Mouse (Mus musculus) MEL-GATA-1-ER (cell line): ENCODE data around the gene Trim33.

Experiments
- DNase-seq: peaks from one replicate; pipeline ENCODE4 v3.0.0-alpha.2; 2012; ENCODE audit warnings: low read depth; ENCODE audit errors: extremely low read depth

The Trim33 gene

GRCm38 (mm10) chr3:103397523-103397922 lies 118.4 kb downstream of the Trim33 start:
- no peak for DNase-seq

DNA sequence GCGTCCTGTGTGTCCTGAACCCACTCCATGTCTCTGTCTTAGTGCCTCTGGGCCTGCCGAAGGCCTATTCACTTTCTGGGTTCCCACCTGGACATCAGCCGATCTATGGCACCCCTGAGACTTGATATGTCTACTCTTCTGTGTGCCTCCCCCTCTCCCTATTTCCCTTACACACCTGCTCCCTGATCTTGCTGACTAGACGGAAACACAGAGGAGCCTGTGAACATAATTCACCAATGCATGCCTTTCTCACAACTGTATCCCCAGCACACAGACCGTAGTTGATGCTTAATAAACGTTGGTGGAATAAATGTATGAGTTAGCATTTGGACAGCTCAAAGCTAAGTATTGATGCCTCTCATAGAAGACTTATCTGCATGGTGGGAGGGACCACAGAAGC lies 121.7 kb downstream of the Trim33 start:
- no peak for DNase-seq

- DNase-seq = no peak
Measured at GRCm38 (mm10) chr3:103401342-103402098, 122.4 kb downstream of the Trim33 start.

DNA sequence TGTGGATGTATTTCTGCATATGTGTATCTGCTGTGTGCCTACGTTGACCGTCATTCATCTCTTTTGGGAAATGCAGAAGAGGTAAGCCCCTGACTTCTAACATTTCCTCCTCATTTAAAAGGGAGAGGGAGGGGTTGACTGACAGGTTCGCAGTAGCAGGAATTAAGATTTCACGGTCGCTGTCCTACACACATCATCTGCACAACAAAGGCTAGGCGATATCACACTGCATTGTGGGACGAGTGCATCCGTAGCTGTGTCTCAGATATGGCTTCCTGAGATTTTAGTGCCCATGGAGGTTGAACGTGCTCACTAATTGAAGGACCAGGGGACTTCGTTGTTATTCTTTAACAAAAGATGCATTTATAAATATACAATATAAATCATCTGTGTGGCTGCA lies 123.1 kb downstream of the Trim33 start:
- no peak for DNase-seq

- DNase-seq = no peak
Measured at GRCm38 (mm10) chr3:103405135-103405534, 126.0 kb downstream of the Trim33 start.

DNA sequence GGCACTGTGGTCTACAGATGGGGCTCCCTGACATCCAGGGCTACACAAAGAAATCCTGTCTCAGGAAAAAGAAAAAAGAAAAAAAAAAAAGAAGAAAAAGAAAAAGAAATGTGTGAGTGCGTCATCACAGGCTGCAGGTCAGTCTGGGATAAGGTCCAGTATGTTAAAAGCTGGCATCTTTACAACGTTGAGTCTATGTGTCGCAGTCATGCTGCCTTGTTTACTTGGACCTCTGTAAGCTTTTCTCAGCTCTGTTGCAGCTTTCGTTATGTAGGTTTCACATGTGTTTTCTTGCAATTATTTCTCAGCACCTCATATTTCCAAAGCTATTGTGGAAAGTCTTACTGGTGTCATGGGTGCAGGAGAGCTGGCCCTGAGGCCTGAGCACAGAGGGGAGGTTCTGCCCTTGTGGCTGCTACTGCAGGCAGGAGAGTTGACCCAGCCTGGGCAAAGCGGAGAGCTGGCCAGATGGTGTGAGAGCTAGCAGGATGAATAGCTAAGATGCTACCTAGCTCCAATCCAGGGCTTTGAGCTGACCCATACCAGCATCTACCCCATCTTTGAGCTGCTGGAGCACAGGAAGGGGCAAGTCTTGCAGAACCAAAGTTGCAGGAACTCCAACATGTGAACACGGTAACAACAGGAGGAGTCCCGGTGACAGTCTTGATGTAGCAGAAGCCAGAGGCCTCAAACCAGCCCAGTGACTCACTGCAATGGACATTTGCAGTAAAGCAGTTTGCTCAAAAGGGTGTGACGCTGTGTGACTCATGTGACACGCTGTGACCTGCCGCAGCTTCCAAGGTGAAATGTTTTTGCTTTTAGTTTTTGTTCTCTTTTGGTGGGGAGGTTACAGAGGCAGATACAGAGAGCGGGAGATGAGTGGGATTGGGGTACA lies 127.0 kb downstream of the Trim33 start:
- no peak for DNase-seq
